Mouse (Mus musculus): ENCODE data around the gene Kansl1l.

- no peak for TF ChIP-seq POLR2A (IDR thresholded peaks at IDR 0.05; ENCODE audit: borderline replicate concordance, extremely low read depth, low read depth, low read length)
- no peak for TF ChIP-seq CTCF (IDR thresholded peaks at IDR 0.05; ENCODE audit: insufficient read depth, low read length)
These were observed 117.1 kb downstream of the Kansl1l start for GRCm38 (mm10) chr1:66700149-66700692.

Data from lung, adult 2 months (tissue).